Mouse (Mus musculus): ENCODE measurements around the gene Tubgcp6. TPM values are rescaled to one million over a fixed set of nuclear protein-coding genes. Genes with fewer than 3 reads are reported as not detected.

The Tubgcp6 gene
- polyA plus RNA-seq, 1 experiment from 2014 or later, result 10.7 TPM

- Histone ChIP-seq H3K4me1 (peaks cover 40% of the 10 kb centered on the region), H3K9me3 (no peaks in the 10 kb centered on the region), H3K4me3 (0 out of 2 replicates have a peak overlapping the region, but pooled peaks have one; percentile 64), H3K27me3 (replicated peaks) (peaks cover 80% of the 10 kb centered on the region), H3K36me3 (no peaks in the 10 kb centered on the region), H3K27ac (replicated peaks) (no peak overlapping the region), H3K4me2 (peak overlapping the region; percentile 90), H3K9ac (no peak overlapping the region)
- ATAC-seq (ENCODE audit: extremely low read depth, insufficient number of reproducible peaks, low FRiP score, low TSS enrichment), result no peak
- 24% methylated on average over 5 of the region's 5 CpGs for WGBS
These were observed 18.5 kb upstream of the Tubgcp6 start for GRCm38 (mm10) chr15:89141443-89141842.

DNA sequence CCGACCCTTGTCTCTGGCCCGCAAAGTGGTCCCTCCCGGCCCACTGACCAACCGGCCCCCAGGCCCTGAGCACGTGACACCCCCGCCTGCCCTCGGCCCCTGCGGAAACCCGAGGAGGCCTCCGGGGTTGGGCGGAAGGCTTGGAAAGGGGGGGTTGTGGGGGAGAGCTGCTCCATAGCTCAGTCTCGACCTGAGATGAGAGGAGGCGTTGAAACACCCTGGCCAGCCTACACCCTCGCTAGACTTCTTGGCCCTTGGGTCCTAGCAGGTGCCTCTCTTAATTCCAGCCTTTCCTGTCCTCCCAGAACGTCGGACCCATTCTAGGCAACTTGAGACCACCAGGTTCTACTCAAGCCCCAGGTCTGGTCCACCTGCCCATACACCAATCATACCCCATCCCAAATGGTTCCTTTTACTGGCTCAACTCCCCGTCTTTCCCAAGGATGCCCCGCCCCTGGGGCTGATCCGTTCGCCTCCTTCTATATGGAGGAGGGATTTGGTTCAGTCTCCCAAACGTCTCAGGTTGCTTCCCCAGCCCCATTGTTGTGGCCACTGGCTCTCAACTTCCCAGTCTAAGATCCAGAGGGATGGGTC, 17.8 kb upstream of the Tubgcp6 start, which contains the start of gene Mapk12:
TSS of gene Mapk12 (minus strand) at position 45 of the 594 bp plus-strand sequence.
- Histone ChIP-seq H3K4me2 (peak within 1 kb of the TSS; percentile 90), H3K4me3 (peak within 1 kb of the TSS; percentile 64), H3K36me3 (no peaks in the 10 kb centered on the region), H3K27me3 (replicated peaks) (peaks cover 74% of the 10 kb centered on the region), H3K9ac (peak within 1 kb of the TSS; percentile 79), H3K4me1 (peaks cover 36% of the 10 kb centered on the region), H3K27ac (replicated peaks) (no peak within 1 kb of the TSS), H3K9me3 (no peaks in the 10 kb centered on the region)
- under 1% methylated on average over 21 of the region's 21 CpGs for WGBS
- peak; percentile 40; the same call in 1 of the 2 replicates for ATAC-seq (ENCODE audit: extremely low read depth, insufficient number of reproducible peaks, low FRiP score, low TSS enrichment)

GRCm38 (mm10) chr15:89140048-89140658, 17.2 kb upstream of the Tubgcp6 start:
- peaks cover 36% of the 10 kb centered on the region for H3K4me1 ChIP-seq
- H3K36me3 ChIP-seq, result no peaks in the 10 kb centered on the region; the same call in 1 of the 2 replicates
- H3K4me2 ChIP-seq, result peak overlapping the region; percentile 90
- WGBS, result 0% methylated on average over 53 of the region's 53 CpGs
- peaks cover 68% of the 10 kb centered on the region for H3K27me3 ChIP-seq (replicated peaks)
- H3K27ac ChIP-seq (replicated peaks), result no peak overlapping the region
- 0 out of 2 replicates have a peak, but pooled peaks have one; percentile 18 for ATAC-seq (ENCODE audit: extremely low read depth, insufficient number of reproducible peaks, low FRiP score, low TSS enrichment)
- H3K9me3 ChIP-seq, result no peaks in the 10 kb centered on the region
- peak overlapping the region; percentile 64 for H3K4me3 ChIP-seq
- peak overlapping the region; percentile 79 for H3K9ac ChIP-seq

GRCm38 (mm10) chr15:89138531-89138930, 15.6 kb upstream of the Tubgcp6 start:
- no peak overlapping the region for H3K4me2 ChIP-seq
- peaks cover 51% of the 10 kb centered on the region for H3K27me3 ChIP-seq (replicated peaks)
- H3K9ac ChIP-seq, result no peak overlapping the region
- H3K27ac ChIP-seq (replicated peaks), result no peak overlapping the region
- H3K9me3 ChIP-seq, result no peaks in the 10 kb centered on the region
- 92% methylated on average over 6 of the region's 6 CpGs for WGBS
- no peaks in the 10 kb centered on the region; the same call in 1 of the 2 replicates for H3K36me3 ChIP-seq
- ATAC-seq (ENCODE audit: extremely low read depth, insufficient number of reproducible peaks, low FRiP score, low TSS enrichment), result no peak
- H3K4me3 ChIP-seq, result no peak overlapping the region
- peaks cover 36% of the 10 kb centered on the region for H3K4me1 ChIP-seq

GRCm38 (mm10) chr15:89138046-89138405, 15.1 kb upstream of the Tubgcp6 start:
- Histone ChIP-seq H3K4me2 (peak overlapping the region; percentile 59; the same call in 1 of the 2 replicates), H3K9ac (no peak overlapping the region), H3K4me1 (peaks cover 36% of the 10 kb centered on the region), H3K27ac (replicated peaks) (no peak overlapping the region), H3K4me3 (no peak overlapping the region), H3K36me3 (peaks cover 1% of the 10 kb centered on the region), H3K27me3 (replicated peaks) (peaks cover 46% of the 10 kb centered on the region), H3K9me3 (no peaks in the 10 kb centered on the region)
- 73% methylated on average over 7 of the region's 7 CpGs for WGBS
- no peak for ATAC-seq (ENCODE audit: extremely low read depth, insufficient number of reproducible peaks, low FRiP score, low TSS enrichment)

DNA sequence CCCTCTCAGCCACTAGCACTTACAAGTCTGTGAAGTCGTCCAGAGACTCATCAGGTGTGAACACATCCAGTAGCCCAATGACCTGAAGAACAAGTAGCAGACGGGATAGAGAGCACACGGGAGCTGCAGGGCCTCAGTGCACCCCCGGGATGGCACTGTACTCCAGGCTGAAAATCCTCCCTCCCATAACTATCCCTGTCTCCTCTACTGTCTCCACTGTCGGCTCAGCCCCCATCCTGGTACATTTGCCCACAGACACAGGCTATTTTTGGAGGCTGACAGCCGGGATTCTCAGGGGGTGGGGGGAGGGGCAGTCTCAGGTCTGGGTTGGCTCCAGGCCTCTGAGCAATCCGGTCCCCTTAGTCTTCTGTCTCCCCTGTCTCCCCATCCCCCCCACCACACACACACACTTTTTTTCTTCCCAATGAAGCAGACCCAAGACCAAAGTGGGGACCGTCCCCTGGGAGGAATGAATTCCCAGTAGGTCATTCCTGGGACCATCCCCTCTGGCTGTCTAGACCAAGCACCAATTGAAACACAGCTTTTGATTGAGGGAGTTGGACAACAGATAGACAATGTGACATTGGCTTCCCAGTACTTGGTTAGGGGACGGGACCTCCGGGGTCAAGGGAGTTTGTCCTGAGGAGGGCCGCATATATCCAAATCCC, 14.6 kb upstream of the Tubgcp6 start:
- ATAC-seq (ENCODE audit: extremely low read depth, insufficient number of reproducible peaks, low FRiP score, low TSS enrichment), result no peak
- Histone ChIP-seq H3K27ac (replicated peaks) (peak overlapping the region; percentile 60), H3K27me3 (replicated peaks) (peaks cover 41% of the 10 kb centered on the region), H3K9me3 (no peaks in the 10 kb centered on the region), H3K4me2 (peak overlapping the region; percentile 59), H3K4me3 (peak overlapping the region; percentile 27), H3K9ac (peak overlapping the region; percentile 72), H3K36me3 (peaks cover 7% of the 10 kb centered on the region), H3K4me1 (peaks cover 36% of the 10 kb centered on the region)
- 38% methylated on average over 11 of the region's 11 CpGs for WGBS

GRCm38 (mm10) chr15:89136461-89137155, 13.7 kb upstream of the Tubgcp6 start:
- WGBS, result 89% methylated on average over 5 of the region's 5 CpGs
- H3K4me2 ChIP-seq, result 0 out of 2 replicates have a peak overlapping the region, but pooled peaks have one; percentile 59

DNA sequence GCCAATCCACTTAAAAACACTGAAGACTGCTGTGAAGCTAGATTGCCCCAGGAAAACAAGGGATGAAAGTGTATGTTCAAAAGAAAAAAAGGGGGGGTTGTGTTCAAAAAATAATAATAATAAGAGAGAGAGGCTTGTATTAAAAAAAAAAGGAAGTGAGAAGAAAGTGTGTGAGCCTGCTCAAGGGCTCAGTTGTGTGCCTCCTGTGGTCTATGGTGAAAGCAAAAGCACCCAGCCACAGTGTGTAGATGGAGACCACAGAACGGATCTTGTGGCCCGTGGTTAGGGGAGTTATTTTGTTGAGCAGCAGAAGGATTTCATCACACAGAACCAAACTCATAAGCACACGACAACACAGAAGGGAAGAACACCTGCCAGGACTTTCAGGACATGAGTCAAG, 8.4 kb upstream of the Tubgcp6 start:
- Histone ChIP-seq H3K9me3 (no peaks in the 10 kb centered on the region), H3K27me3 (replicated peaks) (no peaks in the 10 kb centered on the region), H3K4me2 (no peak overlapping the region), H3K4me1 (peaks cover 14% of the 10 kb centered on the region), H3K36me3 (peaks cover 23% of the 10 kb centered on the region), H3K27ac (replicated peaks) (no peak overlapping the region), H3K9ac (no peak overlapping the region), H3K4me3 (no peak overlapping the region)
- 73% methylated on average over 3 of the region's 3 CpGs for WGBS
- ATAC-seq (ENCODE audit: extremely low read depth, insufficient number of reproducible peaks, low FRiP score, low TSS enrichment), result no peak

More at GRCm38 (mm10) chr15:89136461-89137155, 13.7 kb upstream of the Tubgcp6 start:
- Histone ChIP-seq H3K4me1 (peaks cover 35% of the 10 kb centered on the region), H3K27me3 (replicated peaks) (peaks cover 32% of the 10 kb centered on the region), H3K27ac (replicated peaks) (no peak overlapping the region), H3K9ac (no peak overlapping the region), H3K4me3 (no peak overlapping the region), H3K9me3 (no peaks in the 10 kb centered on the region), H3K36me3 (peaks cover 14% of the 10 kb centered on the region)
- no peak for ATAC-seq (ENCODE audit: extremely low read depth, insufficient number of reproducible peaks, low FRiP score, low TSS enrichment)

- Histone ChIP-seq H3K27me3 (replicated peaks) (no peaks in the 10 kb centered on the region), H3K27ac (replicated peaks) (no peak overlapping the region), H3K4me2 (no peak overlapping the region), H3K9ac (no peak overlapping the region), H3K4me3 (no peak overlapping the region), H3K4me1 (peaks cover 14% of the 10 kb centered on the region), H3K36me3 (peaks cover 28% of the 10 kb centered on the region), H3K9me3 (no peaks in the 10 kb centered on the region)
- ATAC-seq (ENCODE audit: extremely low read depth, insufficient number of reproducible peaks, low FRiP score, low TSS enrichment), result no peak
These were observed 7.3 kb upstream of the Tubgcp6 start for GRCm38 (mm10) chr15:89130245-89130644.

DNA sequence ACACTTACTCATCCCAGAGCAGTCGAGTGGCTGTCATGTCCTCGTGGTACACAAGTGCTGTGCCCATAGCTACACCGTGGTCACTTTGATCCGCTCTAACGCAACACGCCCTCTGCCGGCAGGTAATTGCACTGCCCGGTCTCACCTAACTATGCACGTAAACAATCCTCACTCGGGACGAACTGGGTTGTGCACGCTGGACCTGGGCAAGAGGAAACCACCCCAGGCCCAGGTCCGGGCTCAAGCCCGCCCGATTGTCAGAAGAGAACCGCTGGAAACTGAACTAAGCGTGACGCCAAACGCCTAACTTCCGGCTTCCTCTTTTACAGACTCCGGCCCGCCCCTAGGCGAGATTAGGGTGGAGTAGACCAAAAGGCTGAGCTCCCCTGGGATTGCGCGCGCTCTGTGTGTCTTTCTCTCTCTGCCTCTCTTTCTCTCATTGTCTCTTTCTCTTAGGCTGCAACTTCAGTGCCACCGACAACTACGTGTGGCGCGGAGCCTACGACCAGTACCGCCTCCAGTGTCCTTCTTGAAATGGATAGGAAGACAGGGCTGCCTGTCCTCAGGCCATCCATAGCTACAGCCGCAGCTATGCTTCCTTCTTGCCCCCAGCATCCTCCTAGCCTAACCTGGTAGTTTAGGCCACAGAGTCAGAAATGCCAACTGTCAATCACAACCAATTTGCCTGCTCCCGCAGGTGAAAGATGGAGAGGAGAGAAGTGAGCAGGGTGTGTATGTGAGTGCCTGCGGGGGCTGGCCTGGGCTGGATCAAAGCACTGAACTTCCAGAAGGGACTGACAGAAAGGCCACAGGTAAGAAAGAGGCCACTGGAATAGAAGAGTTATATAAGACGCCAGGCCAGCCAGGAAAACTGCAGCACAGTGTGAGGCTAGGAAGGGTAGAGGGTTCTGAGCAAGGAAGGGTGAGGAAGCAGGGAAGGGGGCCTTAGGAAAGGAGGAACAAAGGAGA, 5.8 kb upstream of the Tubgcp6 start, which contains the start of gene Hdac10:
TSS of gene Hdac10 (minus strand) at position 319 of the 969 bp plus-strand sequence.
- H3K27ac ChIP-seq (replicated peaks), result peak within 1 kb of the TSS; percentile 90
- H3K4me1 ChIP-seq, result peaks cover 20% of the 10 kb centered on the region
- no peaks in the 10 kb centered on the region for H3K27me3 ChIP-seq (replicated peaks)
- no peaks in the 10 kb centered on the region for H3K9me3 ChIP-seq
- peak within 1 kb of the TSS; percentile 78 for H3K4me3 ChIP-seq
- peak within 1 kb of the TSS; percentile 92 for H3K4me2 ChIP-seq
- peak within 1 kb of the TSS; percentile 85 for H3K9ac ChIP-seq
- H3K36me3 ChIP-seq, result peaks cover 36% of the 10 kb centered on the region
- ATAC-seq (ENCODE audit: extremely low read depth, insufficient number of reproducible peaks, low FRiP score, low TSS enrichment), result peak; percentile 78
- 3% methylated on average over 36 of the region's 36 CpGs for WGBS
